Mouse (Mus musculus): Measurements from ENCODE around the gene Hist1h1e.
"Not testable (repeated sequence)": the region's sequence is repeated elsewhere in the genome, so short reads cannot be mapped to it uniquely, and the experiment has no call there.

Hist1h1e gene

GRCm38 (mm10) chr13:23572218-23573033 lies 49.9 kb downstream of the Hist1h1e start:
- no peak for DNase-seq

GRCm38 (mm10) chr13:23571504-23572217 lies 50.7 kb downstream of the Hist1h1e start:
- DNase-seq, result not testable (repeated sequence)

GRCm38 (mm10) chr13:23571022-23571503 lies 51.3 kb downstream of the Hist1h1e start, which contains the start of the genes Hist1h2ae and Hist1h2bg:
Hist1h2ae (minus strand) TSS chr13:23571220.
Hist1h2bg (plus strand) TSS chr13:23571396.
- peak; percentile 74 for DNase-seq
